Mouse (Mus musculus): ENCODE data around the gene Col6a2.

Col6a2 gene

GRCm38 (mm10) chr10:76546566-76546965 is 76.9 kb downstream of the Col6a2 start:
- peak; percentile 56 for DNase-seq
